Mouse (Mus musculus): Measurements from ENCODE around the gene Anxa11. TPM values are rescaled to one million over a fixed set of nuclear protein-coding genes. Genes with fewer than 3 reads are reported as not detected.

The Anxa11 gene
- 10 to 100 TPM; 87.6 to 89.9 TPM for total RNA-seq (2023)

DNA sequence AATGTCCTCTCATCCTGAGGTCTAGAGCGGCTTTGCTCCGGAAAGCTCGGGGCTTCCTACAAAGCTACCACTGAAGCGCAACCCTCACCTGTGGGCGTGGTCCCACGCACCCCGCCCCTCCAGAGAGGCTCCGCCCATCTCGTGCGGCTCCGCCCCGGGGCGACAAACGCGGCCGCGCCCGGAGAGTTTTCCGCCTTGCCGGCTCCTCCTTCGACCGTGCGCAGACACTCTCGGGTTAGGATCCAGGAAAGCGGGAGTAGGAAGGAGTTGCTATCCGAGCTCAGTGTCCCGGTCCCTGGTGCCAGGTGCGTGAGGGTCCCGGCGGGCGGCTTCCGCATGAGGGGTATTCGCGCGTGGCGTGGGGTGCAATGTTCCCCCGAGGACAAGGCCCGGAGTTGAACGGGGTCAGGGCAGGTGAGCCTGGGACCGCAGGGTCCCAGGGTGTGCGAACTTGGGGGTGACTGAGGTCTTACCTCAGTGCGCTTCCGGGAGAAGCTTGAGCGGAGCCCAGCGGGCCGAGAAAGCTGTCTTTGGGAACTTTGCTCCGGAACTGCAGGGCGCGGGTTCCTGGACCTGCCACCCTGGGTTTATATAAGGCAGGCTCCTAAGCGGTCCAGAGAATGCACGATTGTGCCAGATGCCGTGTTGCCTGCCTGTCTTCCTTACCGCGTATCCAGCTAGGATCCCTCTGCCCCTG lies at the start of gene Anxa11:
Gene Anxa11 (plus strand): TSS at position 166 of the 697 bp plus-strand sequence.

DNA sequence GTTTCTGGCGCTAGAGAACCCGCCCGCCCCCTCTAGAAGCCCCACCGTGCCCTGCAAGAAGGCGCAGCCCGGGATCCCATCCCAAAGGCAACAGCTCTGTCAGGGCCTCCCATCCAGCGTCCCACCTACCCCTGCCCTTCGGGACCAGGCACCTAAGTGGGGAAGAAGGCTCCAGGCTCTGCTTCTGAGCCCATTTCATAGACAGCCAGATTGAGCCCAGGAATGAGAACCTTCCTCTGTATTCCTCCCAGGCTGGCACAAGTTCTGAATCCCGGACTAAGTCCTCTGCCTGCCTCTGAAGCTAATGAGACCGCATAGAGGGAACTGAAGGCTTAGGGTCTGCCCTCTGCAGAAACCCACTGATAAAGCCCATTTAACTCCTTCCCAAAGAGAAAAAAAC lies 61.0 kb downstream of the Anxa11 start, which contains the start of gene Plac9a:
Gene Plac9a (minus strand): TSS at position 101 of the 400 bp plus-strand sequence.

DNA sequence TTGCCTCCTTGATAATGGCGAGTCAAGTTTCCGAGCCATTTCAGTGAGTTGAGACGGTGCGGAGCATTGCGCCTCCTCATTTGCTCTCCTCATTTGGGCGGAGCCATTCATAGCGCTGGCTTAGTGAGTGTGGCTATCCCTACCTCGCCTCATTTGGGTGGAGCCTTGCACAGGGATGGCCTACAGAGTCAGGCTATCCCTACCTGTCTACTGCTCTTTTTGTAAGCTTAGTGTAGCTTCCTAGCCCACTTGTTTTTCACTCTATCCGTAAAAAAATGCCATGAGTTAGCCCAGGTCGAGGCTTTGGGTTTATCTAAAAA lies 85.6 kb downstream of the Anxa11 start, which contains the start of gene Tmem254a:
Gene Tmem254a (minus strand): TSS at position 111 of the 320 bp plus-strand sequence.

Other genes starting within 250 kb of the Anxa11 start
- 10 to 100 TPM; 36.3 to 36.6 TPM for gene Ppif, start 148.0 kb upstream of the Anxa11 start, total RNA-seq (2023)
- 1 to 10 TPM; 2.1 to 2.4 TPM for gene Zcchc24, start 73.1 kb upstream of the Anxa11 start, total RNA-seq (2023)
- gene Plac9a, start 60.9 kb downstream of the Anxa11 start, total RNA-seq (2023): not detected
- gene Tmem254a, start 85.5 kb downstream of the Anxa11 start, total RNA-seq (2023): 10 to 100 TPM in 1 of 2 experiments, 1 to 10 TPM in 1; 5.3 to 10.8 TPM
- not detected for gene Cphx1, start 96.1 kb downstream of the Anxa11 start, total RNA-seq (2023)
- gene Duxbl1, start 136.4 kb downstream of the Anxa11 start, total RNA-seq (2023): not detected
- not detected for gene Gm9780, start 200.6 kb downstream of the Anxa11 start, total RNA-seq (2023)
- gene Tmem254c, start 225.2 kb downstream of the Anxa11 start, total RNA-seq (2023): 10 to 100 TPM; 20.5 to 21.6 TPM
- not detected for gene Cphx2, start 239.4 kb downstream of the Anxa11 start, total RNA-seq (2023)
- gene Cphx3, start 240.1 kb downstream of the Anxa11 start, total RNA-seq (2023): not detected

Measured in T-cell, adult 66 days (primary cell).